Mouse (Mus musculus) hindbrain, embryonic 13.5 days (tissue): ENCODE results near the gene Pde2a. TPM values are rescaled to one million over a fixed set of nuclear protein-coding genes. Genes with fewer than 3 reads are reported as not detected.

Experiments
- ATAC-seq: fragments of 200-750 bp; cut with Nextera tagmentation; 2 replicates; pipeline ENCODE4 v1.8.0; 2017; ENCODE audit warnings: moderate TSS enrichment; ENCODE audit not compliant: low FRiP score
- H3K27ac ChIP-seq: fragments of 300-500 bp; sonication (generic); 2 replicates; pipeline ENCODE4 v1.5.1; 2015; ENCODE audit warnings: inconsistent platforms, mild to moderate bottlenecking, moderate library complexity
- H3K27me3 ChIP-seq: fragments of 300-500 bp; sonication (generic); 2 replicates; pipeline ENCODE4 v1.6.1; 2015; ENCODE audit warnings: mild to moderate bottlenecking, inconsistent platforms
- H3K36me3 ChIP-seq: fragments of 300-500 bp; sonication (generic); 2 replicates; pipeline ENCODE4 v1.6.1; 2015; ENCODE audit warnings: mild to moderate bottlenecking, inconsistent platforms
- H3K4me1 ChIP-seq: fragments of 300-500 bp; sonication (generic); replicated peaks from 2 replicates; pipeline ENCODE4 v1.6.1; 2015; ENCODE audit warnings: inconsistent platforms
- H3K4me2 ChIP-seq: fragments of 300-500 bp; sonication (generic); 2 replicates; pipeline ENCODE4 v1.6.1; 2015; ENCODE audit warnings: inconsistent platforms, mild to moderate bottlenecking, moderate library complexity
- H3K4me3 ChIP-seq: fragments of 300-500 bp; sonication (generic); 2 replicates; pipeline ENCODE4 v1.5.1; 2015; ENCODE audit warnings: mild to moderate bottlenecking, inconsistent platforms
- H3K9ac ChIP-seq: fragments of 300-500 bp; sonication (generic); 2 replicates; pipeline ENCODE4 v1.6.1; 2015; ENCODE audit warnings: mild to moderate bottlenecking, inconsistent platforms
- H3K9me3 ChIP-seq: fragments of 300-500 bp; sonication (generic); 2 replicates; pipeline ENCODE4 v1.6.1; 2016; ENCODE audit warnings: inconsistent platforms
- WGBS: fragments of 180-500 bp; shearing (Covaris S2); methylation state at CpG from one replicate; pipeline ENCODE4 v1.1.7; 2015; 5-methylcytosine and 5-hydroxymethylcytosine counted together
- polyA plus RNA-seq: library from polyadenylated mRNA; unstranded; fragments of >200 nt; fragmentation: Nextera tagmentation; extraction: Ambion mirVana; gene quantifications from 2 replicates; pipeline ENCODE4 v1.2.1, GENCODE M21; 2015

Pde2a gene
- polyA plus RNA-seq, 1 experiment from 2014 or later: 28.8 TPM

GRCm38 (mm10) chr7:101412796-101413195 lies 8.7 kb upstream of the Pde2a start:
- no peaks in the 10 kb centered on the region for H3K36me3 ChIP-seq
- peaks cover 26% of the 10 kb centered on the region for H3K27me3 ChIP-seq
- ATAC-seq: peak; percentile 12; the same call in 1 of the 2 replicates
- no peak overlapping the region for H3K27ac ChIP-seq
- H3K9me3 ChIP-seq: no peaks in the 10 kb centered on the region
- H3K4me3 ChIP-seq: no peak overlapping the region
- H3K4me1 ChIP-seq: peaks cover 21% of the 10 kb centered on the region
- no peak overlapping the region for H3K9ac ChIP-seq
- no peak overlapping the region for H3K4me2 ChIP-seq

GRCm38 (mm10) chr7:101414209-101414608 lies 7.3 kb upstream of the Pde2a start:
- 64% methylated on average over 4 of the region's 4 CpGs for WGBS
- Histone ChIP-seq H3K4me2 (no peak overlapping the region), H3K9ac (no peak overlapping the region), H3K4me3 (no peak overlapping the region), H3K9me3 (no peaks in the 10 kb centered on the region), H3K36me3 (no peaks in the 10 kb centered on the region), H3K27me3 (peaks cover 35% of the 10 kb centered on the region), H3K27ac (no peak overlapping the region), H3K4me1 (peaks cover 29% of the 10 kb centered on the region)
- no peak for ATAC-seq

- H3K36me3 ChIP-seq: no peaks in the 10 kb centered on the region
- peaks cover 40% of the 10 kb centered on the region for H3K27me3 ChIP-seq
- H3K4me3 ChIP-seq: no peak overlapping the region
- H3K4me2 ChIP-seq: no peak overlapping the region
- H3K9ac ChIP-seq: 0 out of 2 replicates have a peak overlapping the region, but pooled peaks have one; percentile 39
- H3K27ac ChIP-seq: peak overlapping the region; percentile 69
- ATAC-seq: peak; percentile 52
- 24% methylated on average over 6 of the region's 7 CpGs for WGBS
- H3K4me1 ChIP-seq: peaks cover 35% of the 10 kb centered on the region
- H3K9me3 ChIP-seq: no peaks in the 10 kb centered on the region
Measured at GRCm38 (mm10) chr7:101414661-101415511, 6.6 kb upstream of the Pde2a start.

- peaks cover 40% of the 10 kb centered on the region for H3K4me1 ChIP-seq
- H3K9me3 ChIP-seq: no peaks in the 10 kb centered on the region
- peaks cover 48% of the 10 kb centered on the region for H3K27me3 ChIP-seq
- WGBS: 25% methylated on average over 8 of the region's 8 CpGs
- no peak overlapping the region for H3K4me2 ChIP-seq
- H3K9ac ChIP-seq: no peak overlapping the region
- H3K36me3 ChIP-seq: no peaks in the 10 kb centered on the region
- H3K27ac ChIP-seq: peak overlapping the region; percentile 53
- H3K4me3 ChIP-seq: no peak overlapping the region
- peak; percentile 30; the same call in 1 of the 2 replicates for ATAC-seq
Measured at GRCm38 (mm10) chr7:101415512-101416100, 5.9 kb upstream of the Pde2a start.

- Histone ChIP-seq H3K27me3 (peaks cover 54% of the 10 kb centered on the region), H3K4me1 (peaks cover 46% of the 10 kb centered on the region), H3K9me3 (no peaks in the 10 kb centered on the region), H3K9ac (no peak overlapping the region), H3K4me3 (no peak overlapping the region), H3K4me2 (no peak overlapping the region), H3K36me3 (no peaks in the 10 kb centered on the region), H3K27ac (no peak overlapping the region)
- 62% methylated on average over 5 of the region's 5 CpGs for WGBS
- no peak for ATAC-seq
Measured at GRCm38 (mm10) chr7:101416391-101416790, 5.1 kb upstream of the Pde2a start.

GRCm38 (mm10) chr7:101419013-101419770 lies 2.3 kb upstream of the Pde2a start:
- Histone ChIP-seq H3K9me3 (no peaks in the 10 kb centered on the region), H3K4me2 (peak overlapping the region; percentile 26; the same call in 1 of the 2 replicates), H3K9ac (no peak overlapping the region), H3K36me3 (no peaks in the 10 kb centered on the region), H3K27me3 (peaks cover 53% of the 10 kb centered on the region), H3K4me1 (peaks cover 67% of the 10 kb centered on the region), H3K27ac (no peak overlapping the region), H3K4me3 (no peak overlapping the region)
- no peak for ATAC-seq
- whole genome bisulfite sequencing: 5% methylated on average over 27 of the region's 27 CpGs

GRCm38 (mm10) chr7:101422069-101422468 lies 578 bp downstream of the Pde2a start:
- Histone ChIP-seq H3K9ac (peak overlapping the region; percentile 69), H3K36me3 (no peaks in the 10 kb centered on the region), H3K27me3 (peaks cover 46% of the 10 kb centered on the region), H3K4me1 (peaks cover 56% of the 10 kb centered on the region), H3K4me2 (peak overlapping the region; percentile 48), H3K27ac (peak overlapping the region; percentile 64), H3K9me3 (no peaks in the 10 kb centered on the region), H3K4me3 (peak overlapping the region; percentile 32)
- WGBS: 13% methylated on average over 3 of the region's 3 CpGs
- 0 out of 2 replicates have a peak, but pooled peaks have one; percentile 2 for ATAC-seq

- H3K27me3 ChIP-seq: peaks cover 41% of the 10 kb centered on the region
- no peaks in the 10 kb centered on the region for H3K36me3 ChIP-seq
- peaks cover 56% of the 10 kb centered on the region for H3K4me1 ChIP-seq
- H3K9ac ChIP-seq: no peak overlapping the region
- H3K4me2 ChIP-seq: peak overlapping the region; percentile 48
- no peak for ATAC-seq
- H3K4me3 ChIP-seq: peak overlapping the region; percentile 32; the same call in 1 of the 2 replicates
- WGBS: 82% methylated on average over 8 of the region's 8 CpGs
- H3K9me3 ChIP-seq: no peaks in the 10 kb centered on the region
- H3K27ac ChIP-seq: no peak overlapping the region
Measured at GRCm38 (mm10) chr7:101422646-101423045, 1.2 kb downstream of the Pde2a start.

GRCm38 (mm10) chr7:101423970-101424369 lies 2.5 kb downstream of the Pde2a start:
- 55% methylated on average over 6 of the region's 6 CpGs for WGBS
- Histone ChIP-seq H3K4me1 (peaks cover 52% of the 10 kb centered on the region), H3K4me3 (no peak overlapping the region), H3K27me3 (peaks cover 32% of the 10 kb centered on the region; the same call in 1 of the 2 replicates), H3K27ac (0 out of 2 replicates have a peak overlapping the region, but pooled peaks have one; percentile 5), H3K9me3 (no peaks in the 10 kb centered on the region), H3K36me3 (no peaks in the 10 kb centered on the region), H3K4me2 (no peak overlapping the region), H3K9ac (no peak overlapping the region)
- no peak for ATAC-seq

GRCm38 (mm10) chr7:101426692-101427091 lies 5.2 kb downstream of the Pde2a start:
- no peak for ATAC-seq

GRCm38 (mm10) chr7:101427736-101428135 lies 6.2 kb downstream of the Pde2a start:
- H3K36me3 ChIP-seq: no peaks in the 10 kb centered on the region

More at GRCm38 (mm10) chr7:101426692-101427091, 5.2 kb downstream of the Pde2a start:
- H3K9me3 ChIP-seq: no peaks in the 10 kb centered on the region
- H3K36me3 ChIP-seq: no peaks in the 10 kb centered on the region
- 76% methylated on average over 8 of the region's 8 CpGs for WGBS
- H3K4me2 ChIP-seq: no peak overlapping the region
- H3K4me3 ChIP-seq: no peak overlapping the region
- peaks cover 30% of the 10 kb centered on the region for H3K4me1 ChIP-seq
- 0 out of 2 replicates have a peak, but pooled peaks cover 11% of the 10 kb centered on the region for H3K27me3 ChIP-seq
- H3K9ac ChIP-seq: no peak overlapping the region
- no peak overlapping the region for H3K27ac ChIP-seq

GRCm38 (mm10) chr7:101435038-101435437 lies 13.5 kb downstream of the Pde2a start:
- H3K9me3 ChIP-seq: no peaks in the 10 kb centered on the region
- no peaks in the 10 kb centered on the region for H3K36me3 ChIP-seq
- H3K27me3 ChIP-seq: no peaks in the 10 kb centered on the region
- no peak overlapping the region for H3K27ac ChIP-seq
- H3K4me2 ChIP-seq: no peak overlapping the region
- H3K4me3 ChIP-seq: no peak overlapping the region
- 59% methylated on average over 6 of the region's 6 CpGs for WGBS
- H3K9ac ChIP-seq: no peak overlapping the region
- ATAC-seq: peak; percentile 34; the same call in 1 of the 2 replicates
- 0 out of 2 replicates have a peak, but pooled peaks cover 3% of the 10 kb centered on the region for H3K4me1 ChIP-seq

More at GRCm38 (mm10) chr7:101427736-101428135, 6.2 kb downstream of the Pde2a start:
- Histone ChIP-seq H3K9ac (no peak overlapping the region), H3K27me3 (0 out of 2 replicates have a peak, but pooled peaks cover 7% of the 10 kb centered on the region), H3K4me1 (peaks cover 19% of the 10 kb centered on the region), H3K27ac (no peak overlapping the region), H3K4me2 (no peak overlapping the region), H3K4me3 (no peak overlapping the region), H3K9me3 (no peaks in the 10 kb centered on the region)
- WGBS: 17% methylated on average over 2 of the region's 2 CpGs
- no peak for ATAC-seq
